Mouse (Mus musculus) heart, embryonic 10.5 days (tissue): ENCODE results near the gene Enah. TPM values are rescaled to one million over a fixed set of nuclear protein-coding genes. Genes with fewer than 3 reads are reported as not detected.

Experiments
- DNase-seq: peaks from one replicate; pipeline ENCODE4 v3.0.0-alpha.2; 2017; ENCODE audit warnings: low spot score
- H3K27ac ChIP-seq: fragments of 300-500 bp; sonication (generic); 2 replicates; pipeline ENCODE4 v1.5.1; 2016; ENCODE audit warnings: mild to moderate bottlenecking
- H3K27me3 ChIP-seq: fragments of 300-500 bp; sonication (generic); 2 replicates; pipeline ENCODE4 v1.6.1; 2016; ENCODE audit warnings: mild to moderate bottlenecking; ENCODE audit not compliant: poor library complexity, insufficient read depth, severe bottlenecking
- H3K36me3 ChIP-seq: fragments of 300-500 bp; sonication (generic); 2 replicates; pipeline ENCODE4 v1.6.1; 2016; ENCODE audit warnings: mild to moderate bottlenecking, moderate library complexity
- H3K4me1 ChIP-seq: fragments of 300-500 bp; sonication (generic); 2 replicates; pipeline ENCODE4 v1.6.1; 2016; ENCODE audit warnings: mild to moderate bottlenecking
- H3K4me3 ChIP-seq: fragments of 300-500 bp; sonication (generic); 2 replicates; pipeline ENCODE4 v1.5.1; 2016; ENCODE audit warnings: mild to moderate bottlenecking, moderate library complexity
- H3K9me3 ChIP-seq: fragments of 300-500 bp; sonication (generic); 2 replicates; pipeline ENCODE4 v1.6.1; 2016; ENCODE audit warnings: mild to moderate bottlenecking, moderate library complexity
- WGBS: fragments of 180-500 bp; shearing (Covaris S2); methylation state at CpG from one replicate; pipeline ENCODE4 v1.1.7; 2016; 5-methylcytosine and 5-hydroxymethylcytosine counted together
- polyA plus RNA-seq: library from polyadenylated mRNA; unstranded; fragments of >200 nt; fragmentation: Nextera tagmentation; extraction: Ambion mirVana; gene quantifications from 2 replicates; pipeline ENCODE4 v1.2.1, GENCODE M21; 2016

The Enah gene
- polyA plus RNA-seq, 1 experiment from 2014 or later = 24.5 TPM

DNA sequence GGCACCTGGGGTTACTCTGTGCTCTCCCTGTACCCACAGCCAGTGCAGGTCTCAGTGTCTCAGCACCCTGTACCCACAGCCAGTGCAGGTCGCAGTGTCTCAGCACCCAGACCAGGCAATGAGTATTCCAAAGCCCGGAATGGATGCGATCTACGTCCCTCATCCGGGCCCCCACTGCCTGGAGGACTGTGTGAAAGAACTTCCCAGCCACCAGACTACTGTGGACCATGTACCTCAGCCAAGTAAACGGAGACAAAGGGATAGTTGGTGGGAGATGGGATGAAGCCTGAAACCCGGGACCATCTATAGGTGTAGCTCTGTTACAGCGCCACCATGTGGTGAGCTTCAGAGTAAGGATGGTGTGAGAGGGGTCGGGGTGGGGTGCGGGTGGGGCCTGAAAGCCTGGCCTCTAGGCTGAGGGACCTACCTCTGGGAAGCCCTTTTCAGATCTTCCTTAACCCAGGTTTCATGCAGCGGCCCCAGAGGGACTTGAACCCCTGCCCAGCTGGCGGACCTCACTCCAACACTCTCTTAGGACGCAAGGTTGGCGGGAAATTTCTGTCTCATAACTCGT lies 139.0 kb downstream of the Enah start:
- Histone ChIP-seq H3K4me3 (no peak overlapping the region; the same call in 1 of the 2 replicates), H3K4me1 (peaks cover 14% of the 10 kb centered on the region), H3K36me3 (no peaks in the 10 kb centered on the region), H3K9me3 (no peaks in the 10 kb centered on the region), H3K27ac (0 out of 2 replicates have a peak overlapping the region, but pooled peaks have one; percentile 70), H3K27me3 (peaks cover 8% of the 10 kb centered on the region; the same call in 1 of the 2 replicates)
- 41% methylated on average over 15 of the region's 15 CpGs for WGBS
- DNase-seq = no peak

DNA sequence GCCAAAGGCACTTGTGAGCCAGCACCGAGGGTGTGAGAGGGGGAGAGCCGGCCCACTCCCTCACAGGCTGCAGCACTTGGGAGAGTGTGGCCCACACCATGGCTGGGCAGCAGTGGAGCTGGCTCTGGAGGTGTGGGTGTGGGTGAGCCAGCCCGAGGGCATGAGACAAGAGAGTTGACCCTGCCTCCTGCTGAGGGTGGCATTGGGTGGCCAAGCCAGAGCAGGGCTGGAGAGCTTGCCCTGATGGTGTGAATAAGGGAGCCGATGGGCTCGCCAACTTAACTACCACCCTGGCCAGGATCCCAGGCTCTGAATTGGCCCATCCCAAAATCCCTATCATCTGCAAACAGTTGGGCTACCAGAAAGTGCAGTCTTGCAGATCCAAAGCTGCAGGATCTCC lies 141.4 kb downstream of the Enah start:
- Histone ChIP-seq H3K4me3 (no peak overlapping the region), H3K4me1 (peaks cover 11% of the 10 kb centered on the region), H3K27ac (no peak overlapping the region), H3K36me3 (no peaks in the 10 kb centered on the region), H3K27me3 (peaks cover 8% of the 10 kb centered on the region; the same call in 1 of the 2 replicates), H3K9me3 (no peaks in the 10 kb centered on the region)
- DNase-seq = no peak
- WGBS = 75% methylated on average over 5 of the region's 5 CpGs

DNA sequence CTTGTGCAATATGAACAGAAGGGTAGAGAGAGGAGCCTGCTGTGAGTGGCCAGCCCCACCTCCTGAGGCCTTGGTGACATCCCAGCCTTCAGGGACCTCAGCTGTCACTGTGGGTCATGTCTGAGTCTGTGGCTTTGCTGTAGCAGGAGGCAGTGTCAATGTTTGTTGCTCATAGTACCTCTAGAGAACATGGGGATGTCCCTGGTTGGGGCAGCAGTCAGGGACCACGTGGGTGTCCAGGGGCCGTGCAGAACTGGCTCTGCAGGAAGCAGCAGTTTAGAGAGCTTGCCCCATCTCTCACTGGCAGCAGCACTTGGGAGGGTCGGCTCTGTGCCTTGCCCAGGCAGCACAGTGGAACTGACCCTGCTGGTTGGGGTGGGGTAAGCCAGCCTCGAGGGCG lies 142.7 kb downstream of the Enah start:
- peaks cover 18% of the 10 kb centered on the region for H3K4me1 ChIP-seq
- H3K4me3 ChIP-seq = no peak overlapping the region
- H3K9me3 ChIP-seq = no peaks in the 10 kb centered on the region
- no peaks in the 10 kb centered on the region for H3K36me3 ChIP-seq
- peaks cover 8% of the 10 kb centered on the region; the same call in 1 of the 2 replicates for H3K27me3 ChIP-seq
- H3K27ac ChIP-seq = no peak overlapping the region
- 48% methylated on average over 5 of the region's 5 CpGs for WGBS
- DNase-seq = no peak

DNA sequence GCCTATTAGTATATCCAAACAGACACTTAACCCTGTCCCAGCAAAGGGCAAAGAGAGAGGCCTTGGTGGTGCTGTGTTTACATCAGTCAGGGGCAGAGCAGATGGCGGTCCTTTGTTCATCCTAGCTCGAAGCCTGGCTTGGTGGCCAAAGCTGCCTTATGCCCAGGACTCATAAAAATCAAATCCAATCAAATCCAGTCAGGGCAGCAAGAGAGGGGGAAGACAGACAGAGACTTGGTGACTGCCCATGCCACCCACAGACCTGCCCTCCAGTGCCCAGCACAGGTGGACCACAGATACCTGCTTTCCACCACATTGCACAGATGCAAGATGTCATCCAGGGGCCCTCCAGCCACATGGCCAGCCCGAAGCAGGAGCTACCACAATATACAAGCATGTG lies 143.1 kb downstream of the Enah start:
- Histone ChIP-seq H3K9me3 (no peaks in the 10 kb centered on the region), H3K27ac (no peak overlapping the region), H3K27me3 (peaks cover 8% of the 10 kb centered on the region; the same call in 1 of the 2 replicates), H3K4me1 (peaks cover 18% of the 10 kb centered on the region), H3K36me3 (no peaks in the 10 kb centered on the region), H3K4me3 (no peak overlapping the region)
- WGBS = 82% methylated on average over 3 of the region's 3 CpGs
- no peak for DNase-seq

DNA sequence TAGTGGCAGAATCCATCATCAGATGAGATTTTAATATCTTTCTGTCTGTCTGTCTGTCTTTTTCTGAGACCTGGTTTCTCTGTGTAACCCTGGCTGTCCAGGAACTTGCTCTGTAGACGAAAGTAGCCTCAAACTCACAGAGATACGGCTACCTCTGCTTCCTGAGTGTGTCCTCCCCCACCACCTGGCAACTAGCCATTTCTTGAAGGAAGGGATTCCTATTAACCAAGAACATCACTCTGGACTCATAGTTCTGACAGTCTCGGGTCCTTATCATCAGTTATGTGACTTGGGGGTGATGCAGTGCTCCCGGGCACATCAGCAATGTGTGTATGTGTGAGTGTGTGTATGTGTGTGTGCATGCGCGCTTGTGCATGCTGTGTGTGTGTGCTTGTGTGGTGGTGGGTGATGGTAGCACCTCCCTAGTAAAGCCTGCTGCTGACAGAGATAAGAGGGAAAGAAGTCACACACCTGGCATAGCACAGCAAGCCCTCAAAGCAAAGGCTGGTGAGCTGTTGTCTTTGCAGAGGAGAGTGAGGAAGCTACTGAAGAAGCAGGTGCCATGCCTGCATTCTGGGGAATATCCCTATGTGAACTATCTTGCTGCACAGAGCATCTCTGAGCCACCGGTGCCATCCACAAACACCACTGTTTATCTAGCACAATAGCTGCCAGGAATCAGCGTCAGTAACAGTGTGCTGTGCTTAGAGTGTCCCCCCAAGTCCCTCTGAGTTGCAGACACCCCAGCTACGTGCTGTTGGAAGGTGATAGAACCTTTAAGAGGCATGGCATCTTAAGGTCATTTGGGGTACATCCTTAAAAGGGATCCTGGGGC lies 146.5 kb downstream of the Enah start:
- no peak overlapping the region for H3K4me3 ChIP-seq
- H3K27ac ChIP-seq = no peak overlapping the region
- peaks cover 4% of the 10 kb centered on the region; the same call in 1 of the 2 replicates for H3K27me3 ChIP-seq
- WGBS = 72% methylated on average over 9 of the region's 9 CpGs
- H3K9me3 ChIP-seq = no peaks in the 10 kb centered on the region
- DNase-seq = no peak
- no peaks in the 10 kb centered on the region for H3K36me3 ChIP-seq
- peaks cover 8% of the 10 kb centered on the region; the same call in 1 of the 2 replicates for H3K4me1 ChIP-seq

DNA sequence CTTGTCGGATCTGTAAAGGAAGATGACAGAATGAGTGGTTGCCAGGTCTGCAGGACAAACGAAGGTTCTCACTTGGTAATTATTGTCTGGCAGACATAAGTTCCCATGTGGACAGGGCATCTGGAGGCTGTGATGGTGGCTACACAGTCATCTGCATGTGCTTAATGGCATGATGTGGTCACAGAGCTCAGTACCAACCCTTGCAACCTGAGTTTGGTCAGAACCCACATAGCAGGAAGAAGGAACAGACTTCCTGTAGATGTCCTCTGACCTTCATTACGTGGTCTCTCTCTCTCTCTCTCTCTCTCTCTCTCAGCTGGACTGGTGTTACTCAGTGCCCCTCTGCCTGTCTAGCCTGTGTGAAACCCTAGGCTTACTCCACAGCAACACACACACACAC lies 147.2 kb downstream of the Enah start:
- H3K27me3 ChIP-seq = no peaks in the 10 kb centered on the region
- WGBS = 79% methylated on average over 3 of the region's 3 CpGs
- no peak overlapping the region for H3K4me3 ChIP-seq
- H3K36me3 ChIP-seq = no peaks in the 10 kb centered on the region
- no peak overlapping the region for H3K27ac ChIP-seq
- no peaks in the 10 kb centered on the region for H3K9me3 ChIP-seq
- peaks cover 8% of the 10 kb centered on the region; the same call in 1 of the 2 replicates for H3K4me1 ChIP-seq
- DNase-seq = no peak

- Histone ChIP-seq H3K4me3 (no peak overlapping the region), H3K4me1 (peaks cover 9% of the 10 kb centered on the region), H3K27me3 (peaks cover 5% of the 10 kb centered on the region; the same call in 1 of the 2 replicates), H3K27ac (no peak overlapping the region), H3K9me3 (no peaks in the 10 kb centered on the region), H3K36me3 (no peaks in the 10 kb centered on the region)
- WGBS = 81% methylated on average over 6 of the region's 6 CpGs
- no peak for DNase-seq
These were observed 153.1 kb downstream of the Enah start for GRCm38 (mm10) chr1:181866429-181867280.

GRCm38 (mm10) chr1:181865863-181866216 lies 153.9 kb downstream of the Enah start:
- H3K9me3 ChIP-seq = no peaks in the 10 kb centered on the region
- DNase-seq = no peak
- 77% methylated on average over 5 of the region's 5 CpGs for WGBS

DNA sequence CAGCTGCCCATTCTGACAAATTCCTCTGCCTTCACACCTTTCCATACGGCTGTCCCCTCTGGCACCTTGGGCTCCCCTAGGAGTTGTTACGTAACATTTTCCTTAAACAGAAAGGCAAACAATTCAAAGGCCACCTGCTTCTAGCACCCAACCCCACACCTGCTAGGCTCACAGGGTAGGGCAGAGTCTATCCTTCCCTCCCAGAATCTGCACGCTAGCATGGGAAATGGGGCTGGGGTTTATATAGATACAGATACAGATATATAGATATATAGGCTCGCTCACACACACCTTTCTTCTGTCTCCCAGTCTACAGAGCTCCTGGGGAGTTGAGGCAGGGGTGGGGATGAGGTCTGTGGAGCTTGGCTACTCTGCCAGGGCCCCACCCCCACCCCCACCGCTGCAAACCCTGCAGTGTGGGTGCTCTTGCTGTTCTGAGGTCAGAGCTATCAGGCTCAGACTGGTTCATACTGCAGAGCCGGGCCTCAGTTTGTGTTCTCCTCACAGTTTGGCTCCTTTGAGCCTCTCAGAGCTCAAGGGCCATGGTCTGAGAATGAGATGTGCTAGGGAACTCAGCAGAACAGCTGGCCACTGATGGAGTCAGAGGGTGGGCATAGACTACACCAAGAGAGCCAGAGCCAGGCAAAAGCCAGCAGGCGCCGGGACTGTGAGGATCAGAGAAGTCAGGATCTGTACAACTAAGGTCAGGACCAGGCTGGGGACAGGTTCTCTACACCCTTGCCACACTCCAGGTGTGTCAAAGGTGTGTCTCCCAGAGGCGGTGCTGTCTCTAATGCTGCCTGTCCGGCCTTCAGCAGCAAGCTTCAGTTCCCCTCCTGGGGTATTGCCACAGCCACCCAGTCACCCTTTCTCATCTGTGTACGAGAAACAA lies 154.6 kb downstream of the Enah start:
- Histone ChIP-seq H3K4me1 (peaks cover 15% of the 10 kb centered on the region), H3K27me3 (peaks cover 5% of the 10 kb centered on the region; the same call in 1 of the 2 replicates), H3K36me3 (no peaks in the 10 kb centered on the region), H3K27ac (peak overlapping the region; percentile 64; the same call in 1 of the 2 replicates), H3K4me3 (no peak overlapping the region), H3K9me3 (no peaks in the 10 kb centered on the region)
- WGBS = 67% methylated on average over 11 of the region's 11 CpGs
- DNase-seq = no peak

More at GRCm38 (mm10) chr1:181865863-181866216, 153.9 kb downstream of the Enah start:
- Histone ChIP-seq H3K4me3 (no peak overlapping the region), H3K27ac (no peak overlapping the region), H3K27me3 (peaks cover 5% of the 10 kb centered on the region; the same call in 1 of the 2 replicates), H3K36me3 (no peaks in the 10 kb centered on the region), H3K4me1 (peaks cover 10% of the 10 kb centered on the region)

GRCm38 (mm10) chr1:181863431-181863830 lies 156.4 kb downstream of the Enah start:
- Histone ChIP-seq H3K4me1 (peaks cover 15% of the 10 kb centered on the region), H3K27me3 (peaks cover 5% of the 10 kb centered on the region; the same call in 1 of the 2 replicates), H3K4me3 (no peak overlapping the region), H3K9me3 (no peaks in the 10 kb centered on the region), H3K27ac (no peak overlapping the region), H3K36me3 (no peaks in the 10 kb centered on the region)
- 40% methylated on average over 8 of the region's 8 CpGs for WGBS
- DNase-seq = no peak

- Histone ChIP-seq H3K27me3 (peaks cover 5% of the 10 kb centered on the region; the same call in 1 of the 2 replicates), H3K27ac (no peak overlapping the region), H3K4me1 (peaks cover 15% of the 10 kb centered on the region), H3K9me3 (no peaks in the 10 kb centered on the region), H3K4me3 (no peak overlapping the region), H3K36me3 (no peaks in the 10 kb centered on the region)
- DNase-seq = no peak
- 47% methylated on average over 16 of the region's 16 CpGs for WGBS
These were observed 157.0 kb downstream of the Enah start for GRCm38 (mm10) chr1:181862676-181863374.
